Mouse (Mus musculus): ENCODE measurements at regions not wholly inside any gene's neighbourhood (a gene's known extent, or its start where the extent isn't known, plus 50 kb on each side); places are given as distances from the start of the nearest gene placed in this dataset.

DNA sequence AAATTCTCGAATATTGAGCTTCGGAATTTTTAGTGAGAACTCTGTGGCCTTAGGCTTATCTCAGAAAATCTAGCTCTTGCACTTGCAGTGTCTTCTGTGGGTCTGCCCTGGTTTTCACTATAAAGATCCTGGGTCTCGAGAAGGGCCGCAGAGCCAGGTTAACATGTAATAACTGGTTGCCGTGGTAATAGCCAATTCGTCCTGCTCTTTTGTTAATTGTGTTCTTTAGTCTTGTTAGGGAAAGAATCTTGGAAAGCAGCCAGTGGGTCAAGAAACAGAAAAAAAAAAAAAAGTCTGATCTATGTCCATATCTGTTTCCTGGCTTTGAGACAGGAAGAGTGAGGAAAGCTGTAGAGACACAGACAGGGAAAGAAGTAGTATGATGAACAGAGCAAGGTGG is 217.9 kb downstream of the Tpbg start:
- H3K27ac ChIP-seq (ENCODE audit: low read length) = no peak overlapping the region
- no peak for ATAC-seq (ENCODE audit: low read depth)
- WGBS (ENCODE audit: insufficient replicate concordance) = 56% methylated on average over 6 of the region's 6 CpGs

DNA sequence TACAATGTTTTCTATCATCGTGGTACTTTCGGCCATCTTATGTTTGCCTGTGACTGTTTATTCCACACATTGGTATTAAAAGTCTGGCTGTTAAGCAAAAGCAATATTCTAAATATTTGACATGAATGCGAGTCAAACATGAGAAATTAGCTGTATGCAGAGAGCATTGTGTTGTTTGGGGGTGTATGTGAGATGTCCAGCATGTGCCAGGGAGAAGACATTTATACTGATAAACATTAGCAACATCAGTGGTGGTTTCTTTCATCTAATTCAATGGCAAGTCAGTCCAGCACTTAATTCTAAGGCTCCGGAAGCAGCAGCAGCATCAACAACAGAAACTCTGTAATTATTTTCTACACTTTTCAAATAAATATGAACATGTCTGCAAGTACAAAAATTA is 219.1 kb downstream of the Tpbg start:
- H3K9me3 ChIP-seq (replicated peaks; ENCODE audit: control insufficient read depth, low read length) = no peaks in the 10 kb centered on the region
- no peaks in the 10 kb centered on the region for H3K36me3 ChIP-seq (ENCODE audit: control insufficient read depth, insufficient read depth)
- WGBS (ENCODE audit: insufficient replicate concordance) = 72% methylated on average over 4 of the region's 4 CpGs
- no peak overlapping the region for H3K9ac ChIP-seq (ENCODE audit: low read depth, low read length)
- no peak overlapping the region for H3K27ac ChIP-seq (ENCODE audit: low read length)
- H3K4me2 ChIP-seq (ENCODE audit: low read depth, low read length) = no peak overlapping the region
- no peaks in the 10 kb centered on the region for H3K27me3 ChIP-seq (ENCODE audit: control insufficient read depth, insufficient read depth, low read depth, low read length)
- no peak for ATAC-seq (ENCODE audit: low read depth)
- no peaks in the 10 kb centered on the region for H3K4me1 ChIP-seq (ENCODE audit: control insufficient read depth, low read depth, low read length)
- no peak overlapping the region for H3K4me3 ChIP-seq (ENCODE audit: low read depth, low read length)

More for the DNA sequence above, 217.9 kb downstream of the Tpbg start:
- H3K4me3 ChIP-seq (ENCODE audit: low read depth, low read length) = no peak overlapping the region
- H3K9me3 ChIP-seq (replicated peaks; ENCODE audit: control insufficient read depth, low read length) = no peaks in the 10 kb centered on the region
- H3K27me3 ChIP-seq (ENCODE audit: control insufficient read depth, insufficient read depth, low read depth, low read length) = no peaks in the 10 kb centered on the region
- no peak overlapping the region for H3K4me2 ChIP-seq (ENCODE audit: low read depth, low read length)
- H3K4me1 ChIP-seq (ENCODE audit: control insufficient read depth, low read depth, low read length) = no peaks in the 10 kb centered on the region
- H3K36me3 ChIP-seq (ENCODE audit: control insufficient read depth, insufficient read depth) = no peaks in the 10 kb centered on the region
- H3K9ac ChIP-seq (ENCODE audit: low read depth, low read length) = no peak overlapping the region

DNA sequence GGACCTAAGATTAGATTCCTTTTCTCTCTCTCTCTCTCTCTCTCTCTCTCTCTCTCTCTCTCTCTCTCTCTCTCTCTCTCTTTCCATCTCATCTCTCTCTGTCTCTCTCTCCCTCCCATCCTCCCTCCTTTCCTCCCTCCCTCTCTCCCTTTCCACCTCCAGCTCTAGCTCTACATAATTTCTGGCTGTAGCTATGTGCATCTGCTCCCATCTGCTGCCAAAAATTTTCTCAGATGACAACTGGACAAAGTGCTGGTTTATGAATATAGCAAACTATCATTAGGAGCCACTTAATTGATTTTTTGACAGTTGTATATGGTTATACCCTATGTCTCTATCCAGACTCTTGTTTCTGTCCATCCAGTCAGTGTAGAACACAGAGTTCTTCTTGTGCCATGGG is 237.1 kb downstream of the Tpbg start:
- H3K4me3 ChIP-seq (ENCODE audit: low read depth, low read length) = no peak overlapping the region
- no peaks in the 10 kb centered on the region for H3K4me1 ChIP-seq (ENCODE audit: control insufficient read depth, low read depth, low read length)
- no peaks in the 10 kb centered on the region for H3K36me3 ChIP-seq (ENCODE audit: control insufficient read depth, insufficient read depth)
- H3K9me3 ChIP-seq (replicated peaks; ENCODE audit: control insufficient read depth, low read length) = no peaks in the 10 kb centered on the region
- ATAC-seq (ENCODE audit: low read depth) = no peak
- no peaks in the 10 kb centered on the region for H3K27me3 ChIP-seq (ENCODE audit: control insufficient read depth, insufficient read depth, low read depth, low read length)
- no peak overlapping the region for H3K4me2 ChIP-seq (ENCODE audit: low read depth, low read length)
- H3K9ac ChIP-seq (ENCODE audit: low read depth, low read length) = no peak overlapping the region
- H3K27ac ChIP-seq (ENCODE audit: low read length) = no peak overlapping the region

- H3K36me3 ChIP-seq (ENCODE audit: control insufficient read depth, insufficient read depth) = no peaks in the 10 kb centered on the region
- H3K4me3 ChIP-seq (ENCODE audit: low read depth, low read length) = no peak overlapping the region
- H3K9ac ChIP-seq (ENCODE audit: low read depth, low read length) = no peak overlapping the region
- no peak overlapping the region for H3K4me2 ChIP-seq (ENCODE audit: low read depth, low read length)
- H3K9me3 ChIP-seq (replicated peaks; ENCODE audit: control insufficient read depth, low read length) = no peaks in the 10 kb centered on the region
- no peak overlapping the region for H3K27ac ChIP-seq (ENCODE audit: low read length)
- no peaks in the 10 kb centered on the region for H3K27me3 ChIP-seq (ENCODE audit: control insufficient read depth, insufficient read depth, low read depth, low read length)
- no peak for ATAC-seq (ENCODE audit: low read depth)
- 65% methylated on average over 6 of the region's 6 CpGs for WGBS (ENCODE audit: insufficient replicate concordance)
- no peaks in the 10 kb centered on the region for H3K4me1 ChIP-seq (ENCODE audit: control insufficient read depth, low read depth, low read length)
Measured at GRCm38 (mm10) chr9:86081873-86082272, 239.7 kb downstream of the Tpbg start.

GRCm38 (mm10) chr9:86092998-86093397 is 250.8 kb downstream of the Tpbg start:
- Histone ChIP-seq H3K9me3 (replicated peaks; ENCODE audit: control insufficient read depth, low read length) (no peaks in the 10 kb centered on the region), H3K27me3 (ENCODE audit: control insufficient read depth, insufficient read depth, low read depth, low read length) (no peaks in the 10 kb centered on the region), H3K4me1 (ENCODE audit: control insufficient read depth, low read depth, low read length) (no peaks in the 10 kb centered on the region), H3K36me3 (ENCODE audit: control insufficient read depth, insufficient read depth) (no peaks in the 10 kb centered on the region), H3K27ac (ENCODE audit: low read length) (no peak overlapping the region), H3K4me3 (ENCODE audit: low read depth, low read length) (no peak overlapping the region), H3K9ac (ENCODE audit: low read depth, low read length) (no peak overlapping the region), H3K4me2 (ENCODE audit: low read depth, low read length) (no peak overlapping the region)
- ATAC-seq (ENCODE audit: low read depth) = no peak

DNA sequence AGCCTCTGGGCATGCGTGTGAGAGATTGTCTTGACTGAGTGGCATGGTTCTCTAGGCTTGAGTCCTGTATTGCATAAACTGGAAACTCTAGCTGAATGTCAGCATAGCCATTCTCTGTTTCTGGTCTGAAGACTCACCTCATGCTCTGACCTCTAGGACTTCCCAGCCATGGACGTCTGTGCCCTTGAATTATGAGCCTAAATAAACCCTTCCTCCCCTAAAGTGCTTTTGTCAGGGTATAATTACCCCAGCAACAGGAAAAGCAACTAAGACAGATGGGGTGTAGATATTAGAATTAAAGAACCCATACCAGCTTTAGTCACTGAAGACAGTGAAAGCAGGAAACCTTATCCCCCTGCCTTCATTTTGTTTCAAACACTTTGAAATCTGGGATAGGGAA is 253.3 kb downstream of the Tpbg start:
- no peak for ATAC-seq (ENCODE audit: low read depth)
- H3K36me3 ChIP-seq (ENCODE audit: control insufficient read depth, insufficient read depth) = no peaks in the 10 kb centered on the region
- no peak overlapping the region for H3K4me2 ChIP-seq (ENCODE audit: low read depth, low read length)

GRCm38 (mm10) chr9:86096246-86096645 is 254.1 kb downstream of the Tpbg start:
- H3K4me3 ChIP-seq (ENCODE audit: low read depth, low read length) = no peak overlapping the region
- no peaks in the 10 kb centered on the region for H3K36me3 ChIP-seq (ENCODE audit: control insufficient read depth, insufficient read depth)
- no peaks in the 10 kb centered on the region for H3K4me1 ChIP-seq (ENCODE audit: control insufficient read depth, low read depth, low read length)
- H3K4me2 ChIP-seq (ENCODE audit: low read depth, low read length) = no peak overlapping the region
- H3K9ac ChIP-seq (ENCODE audit: low read depth, low read length) = no peak overlapping the region
- no peaks in the 10 kb centered on the region for H3K9me3 ChIP-seq (replicated peaks; ENCODE audit: control insufficient read depth, low read length)
- ATAC-seq (ENCODE audit: low read depth) = no peak
- WGBS (ENCODE audit: insufficient replicate concordance) = 34% methylated on average over 1 of the region's 1 CpGs
- no peaks in the 10 kb centered on the region for H3K27me3 ChIP-seq (ENCODE audit: control insufficient read depth, insufficient read depth, low read depth, low read length)
- H3K27ac ChIP-seq (ENCODE audit: low read length) = no peak overlapping the region

More for the DNA sequence above, 253.3 kb downstream of the Tpbg start:
- WGBS (ENCODE audit: insufficient replicate concordance) = 44% methylated on average over 2 of the region's 2 CpGs
- Histone ChIP-seq H3K4me1 (ENCODE audit: control insufficient read depth, low read depth, low read length) (no peaks in the 10 kb centered on the region), H3K4me3 (ENCODE audit: low read depth, low read length) (no peak overlapping the region), H3K27me3 (ENCODE audit: control insufficient read depth, insufficient read depth, low read depth, low read length) (no peaks in the 10 kb centered on the region), H3K9ac (ENCODE audit: low read depth, low read length) (no peak overlapping the region), H3K27ac (ENCODE audit: low read length) (no peak overlapping the region), H3K9me3 (replicated peaks; ENCODE audit: control insufficient read depth, low read length) (no peaks in the 10 kb centered on the region)

- no peaks in the 10 kb centered on the region for H3K27me3 ChIP-seq (ENCODE audit: control insufficient read depth, insufficient read depth, low read depth, low read length)
- no peak overlapping the region for H3K27ac ChIP-seq (ENCODE audit: low read length)
- H3K4me1 ChIP-seq (ENCODE audit: control insufficient read depth, low read depth, low read length) = no peaks in the 10 kb centered on the region
- no peak overlapping the region for H3K4me2 ChIP-seq (ENCODE audit: low read depth, low read length)
- H3K4me3 ChIP-seq (ENCODE audit: low read depth, low read length) = no peak overlapping the region
- no peaks in the 10 kb centered on the region for H3K9me3 ChIP-seq (replicated peaks; ENCODE audit: control insufficient read depth, low read length)
- 43% methylated on average over 1 of the region's 1 CpGs for WGBS (ENCODE audit: insufficient replicate concordance)
- no peak overlapping the region for H3K9ac ChIP-seq (ENCODE audit: low read depth, low read length)
- H3K36me3 ChIP-seq (ENCODE audit: control insufficient read depth, insufficient read depth) = no peaks in the 10 kb centered on the region
- no peak for ATAC-seq (ENCODE audit: low read depth)
Measured at GRCm38 (mm10) chr9:86099325-86099724, 257.1 kb downstream of the Tpbg start.

DNA sequence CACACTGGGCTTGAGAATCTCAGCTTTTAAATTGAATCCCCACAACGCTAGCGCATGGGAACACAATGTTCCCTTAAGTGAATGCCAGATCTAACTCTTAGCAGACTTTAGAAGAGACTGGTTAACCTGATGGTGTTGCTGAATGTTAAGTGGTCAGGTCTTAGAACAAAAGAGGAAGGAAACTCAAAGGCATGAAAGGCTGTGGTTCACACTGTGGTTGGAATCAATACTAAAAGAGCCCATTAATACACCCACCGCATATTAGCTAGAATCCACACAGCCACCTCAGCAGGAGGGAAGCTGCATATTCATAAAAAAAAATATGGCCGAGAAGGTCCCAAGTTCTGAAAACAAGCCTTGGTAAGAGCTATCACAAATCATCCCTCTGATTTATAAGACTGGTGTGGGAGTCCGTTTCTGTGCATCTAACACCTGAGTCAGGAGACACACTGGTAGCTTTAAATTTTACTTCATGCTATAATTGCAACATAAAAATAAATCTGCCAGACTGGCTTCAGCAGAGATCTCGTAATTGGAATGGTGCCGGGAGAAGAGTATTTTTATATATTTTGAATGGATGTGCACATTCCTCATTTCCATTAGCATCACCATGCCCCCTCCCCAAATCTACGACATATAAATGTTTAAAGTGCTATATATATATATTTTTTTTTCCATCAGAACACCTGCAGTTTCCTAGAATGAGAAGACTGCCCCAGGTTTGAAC is 259.3 kb downstream of the Tpbg start:
- no peaks in the 10 kb centered on the region for H3K9me3 ChIP-seq (replicated peaks; ENCODE audit: control insufficient read depth, low read length)
- H3K9ac ChIP-seq (ENCODE audit: low read depth, low read length) = no peak overlapping the region
- no peaks in the 10 kb centered on the region for H3K36me3 ChIP-seq (ENCODE audit: control insufficient read depth, insufficient read depth)
- H3K4me2 ChIP-seq (ENCODE audit: low read depth, low read length) = no peak overlapping the region
- H3K27me3 ChIP-seq (ENCODE audit: control insufficient read depth, insufficient read depth, low read depth, low read length) = no peaks in the 10 kb centered on the region
- H3K4me1 ChIP-seq (ENCODE audit: control insufficient read depth, low read depth, low read length) = no peaks in the 10 kb centered on the region
- no peak for ATAC-seq (ENCODE audit: low read depth)
- H3K27ac ChIP-seq (ENCODE audit: low read length) = no peak overlapping the region
- 44% methylated on average over 8 of the region's 8 CpGs for WGBS (ENCODE audit: insufficient replicate concordance)
- H3K4me3 ChIP-seq (ENCODE audit: low read depth, low read length) = no peak overlapping the region

Data from liver, embryonic 16.5 days (tissue).